Mouse (Mus musculus) lung, postnatal 0 days (tissue): ENCODE data around the gene Scml4. TPM values are rescaled to one million over a fixed set of nuclear protein-coding genes. Genes with fewer than 3 reads are reported as not detected.

Experiments
- ATAC-seq: fragments of 200-750 bp; cut with Nextera tagmentation; 2 replicates; pipeline ENCODE4 v1.8.0; 2017; ENCODE audit warnings: moderate library complexity
- DNase-seq: peaks from one replicate; pipeline ENCODE4 v3.0.0-alpha.2; 2016; ENCODE audit warnings: low spot score
- H3K27ac ChIP-seq: fragments of 300-500 bp; sonication (generic); 2 replicates; pipeline ENCODE4 v1.5.1; 2014; ENCODE audit warnings: antibody characterized with exemption, mild to moderate bottlenecking, low read length, mixed read lengths
- H3K27me3 ChIP-seq: fragments of 300-500 bp; sonication (generic); replicated peaks from 2 replicates; pipeline ENCODE4 v1.6.1; 2014; ENCODE audit warnings: low read length, mixed read lengths; ENCODE audit not compliant: insufficient read depth
- H3K36me3 ChIP-seq: fragments of 300-500 bp; sonication (generic); 2 replicates; pipeline ENCODE4 v1.6.1; 2014; ENCODE audit warnings: low read length, mixed read lengths; ENCODE audit not compliant: insufficient read depth
- H3K4me1 ChIP-seq: fragments of 300-500 bp; sonication (generic); 2 replicates; pipeline ENCODE4 v1.6.1; 2014; ENCODE audit warnings: antibody characterized with exemption, low read depth, low read length, mixed read lengths; ENCODE audit not compliant: insufficient read depth
- H3K4me2 ChIP-seq: fragments of 300-500 bp; sonication (generic); replicated peaks from 2 replicates; pipeline ENCODE4 v1.6.1; 2014; ENCODE audit warnings: low read depth, mild to moderate bottlenecking, low read length, moderate library complexity, mixed read lengths
- H3K4me3 ChIP-seq: fragments of 300-500 bp; sonication (generic); 2 replicates; pipeline ENCODE4 v1.5.1; 2014; ENCODE audit warnings: low read depth, low read length
- H3K9ac ChIP-seq: fragments of 300-500 bp; sonication (generic); replicated peaks from 2 replicates; pipeline ENCODE4 v1.6.1; 2014; ENCODE audit warnings: low read depth, mild to moderate bottlenecking
- H3K9me3 ChIP-seq: fragments of 300-500 bp; sonication (generic); 2 replicates; pipeline ENCODE4 v1.6.1; 2016; ENCODE audit warnings: low read length, mixed read lengths
- CTCF ChIP-seq: IDR thresholded peaks from 2 replicates; pipeline ENCODE4 v1.5.1; 2016; ENCODE audit warnings: antibody characterized with exemption, mild to moderate bottlenecking
- EP300 ChIP-seq: IDR thresholded peaks from 2 replicates; pipeline ENCODE4 v1.6.1; 2016; ENCODE audit warnings: antibody characterized with exemption, mild to moderate bottlenecking, control low read depth
- WGBS: fragments of 180-500 bp; shearing (Covaris S2); extraction: QIAGEN DNeasy Blood & Tissue Kit; methylation state at CpG from one replicate; pipeline ENCODE4 v1.1.7; 2014; 5-methylcytosine and 5-hydroxymethylcytosine counted together
- polyA plus RNA-seq: library from polyadenylated mRNA; unstranded; fragments of >200 nt; fragmentation: Nextera tagmentation; extraction: Ambion mirVana; gene quantifications from 2 replicates; pipeline ENCODE4 v1.2.1, GENCODE M21; 2015

Gene Scml4
- polyA plus RNA-seq, 1 experiment from 2014 or later: 0.13 TPM

- no peak overlapping the region for H3K9ac ChIP-seq
- DNase-seq (no peak), ATAC-seq (no peak)
- no peaks in the 10 kb centered on the region for H3K9me3 ChIP-seq
- WGBS: 65% methylated on average over 5 of the region's 5 CpGs
- no peak overlapping the region for H3K4me2 ChIP-seq
- no peaks in the 10 kb centered on the region for H3K4me1 ChIP-seq
- no peaks in the 10 kb centered on the region for H3K27me3 ChIP-seq
- H3K27ac ChIP-seq: no peak overlapping the region
- no peaks in the 10 kb centered on the region for H3K36me3 ChIP-seq
- no peak for TF ChIP-seq EP300
- no peak for TF ChIP-seq CTCF
- H3K4me3 ChIP-seq: no peak overlapping the region
These were observed 16.0 kb downstream of the Scml4 start for GRCm38 (mm10) chr10:42876172-42876571.

GRCm38 (mm10) chr10:42879269-42879681, 19.1 kb downstream of the Scml4 start:
- no peaks in the 10 kb centered on the region for H3K4me1 ChIP-seq
- ATAC-seq (no peak), DNase-seq (no peak)
- no peak overlapping the region for H3K27ac ChIP-seq
- no peaks in the 10 kb centered on the region for H3K27me3 ChIP-seq
- 44% methylated on average over 5 of the region's 5 CpGs for WGBS
- no peak overlapping the region for H3K4me2 ChIP-seq
- TF ChIP-seq EP300 (no peak), CTCF (no peak)
- H3K4me3 ChIP-seq: no peak overlapping the region
- H3K9me3 ChIP-seq: no peaks in the 10 kb centered on the region
- no peak overlapping the region for H3K9ac ChIP-seq
- no peaks in the 10 kb centered on the region for H3K36me3 ChIP-seq

DNA sequence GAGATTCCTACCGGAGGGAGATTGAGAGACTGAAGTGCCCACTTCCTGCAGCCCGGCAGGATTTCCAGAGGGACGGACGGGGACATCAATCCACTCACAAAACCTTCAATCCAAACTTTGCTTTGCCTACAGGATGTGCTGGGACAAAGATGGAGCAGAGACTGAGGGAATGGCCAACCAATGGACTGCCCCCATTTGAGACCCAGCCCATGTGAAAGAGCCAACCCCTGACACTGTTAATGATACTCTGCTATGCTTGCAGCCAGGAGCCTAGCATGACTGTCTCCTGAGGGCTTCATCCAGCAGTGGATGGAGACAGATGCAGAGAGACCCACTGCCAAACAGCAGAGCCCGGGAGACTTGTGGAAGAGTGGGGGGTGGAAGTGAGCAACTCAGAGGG, 19.5 kb downstream of the Scml4 start:
- WGBS: 31% methylated on average over 5 of the region's 5 CpGs
- Histone ChIP-seq H3K4me2 (no peak overlapping the region), H3K4me3 (no peak overlapping the region), H3K27ac (no peak overlapping the region), H3K9me3 (no peaks in the 10 kb centered on the region), H3K36me3 (no peaks in the 10 kb centered on the region), H3K9ac (no peak overlapping the region), H3K27me3 (no peaks in the 10 kb centered on the region), H3K4me1 (no peaks in the 10 kb centered on the region)
- no peak for DNase-seq
- TF ChIP-seq CTCF (no peak), EP300 (no peak)
- no peak for ATAC-seq

DNA sequence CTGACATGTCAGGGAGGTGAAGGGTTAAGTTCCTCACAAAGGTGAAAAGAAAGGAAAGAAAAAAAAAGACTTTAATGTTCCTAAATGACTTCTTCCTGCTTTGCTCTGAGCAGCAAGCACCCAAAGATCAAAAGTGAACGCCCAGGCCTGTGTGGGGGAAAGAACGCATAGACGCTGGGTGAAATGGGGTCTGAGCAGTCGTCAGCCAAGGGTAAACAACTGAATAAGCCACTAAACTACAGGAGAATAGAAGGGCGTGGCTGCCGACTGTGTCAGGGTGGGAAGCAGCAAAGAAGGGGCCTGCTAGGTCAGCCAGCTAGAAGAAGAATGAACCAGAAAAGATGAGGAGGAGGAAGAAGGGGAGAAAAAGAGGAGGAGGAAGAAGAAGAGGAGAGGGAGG, 26.9 kb downstream of the Scml4 start:
- ATAC-seq: no peak
- no peak overlapping the region for H3K4me3 ChIP-seq
- DNase-seq: no peak
- no peak overlapping the region for H3K9ac ChIP-seq
- H3K9me3 ChIP-seq: no peaks in the 10 kb centered on the region
- H3K4me1 ChIP-seq: no peaks in the 10 kb centered on the region
- TF ChIP-seq EP300 (no peak), CTCF (no peak)
- H3K4me2 ChIP-seq: no peak overlapping the region
- H3K36me3 ChIP-seq: no peaks in the 10 kb centered on the region
- no peak overlapping the region for H3K27ac ChIP-seq
- 9% methylated on average over 6 of the region's 6 CpGs for WGBS
- no peaks in the 10 kb centered on the region for H3K27me3 ChIP-seq

DNA sequence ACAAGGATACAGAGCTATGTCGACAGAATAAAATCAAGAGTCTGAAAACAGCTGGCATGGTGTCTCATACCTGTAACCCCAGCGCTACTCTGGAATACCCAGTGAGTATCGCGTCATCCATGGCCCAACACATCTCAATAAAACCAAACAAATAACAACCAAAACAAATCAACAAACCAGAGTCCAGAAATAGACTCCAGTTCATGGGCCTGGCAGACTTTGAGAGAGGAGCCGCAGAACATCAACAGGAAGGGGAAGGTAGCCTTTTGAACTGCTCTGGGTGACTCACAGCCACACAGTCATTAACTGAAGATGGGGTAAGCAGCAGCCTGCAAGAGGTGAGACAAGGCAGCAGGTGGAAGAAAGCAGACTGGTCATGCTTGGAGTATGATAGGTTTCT, 28.1 kb downstream of the Scml4 start:
- Histone ChIP-seq H3K9me3 (no peaks in the 10 kb centered on the region), H3K9ac (no peak overlapping the region), H3K4me3 (no peak overlapping the region), H3K4me2 (no peak overlapping the region), H3K36me3 (no peaks in the 10 kb centered on the region), H3K27ac (no peak overlapping the region), H3K4me1 (no peaks in the 10 kb centered on the region), H3K27me3 (no peaks in the 10 kb centered on the region)
- no peak for TF ChIP-seq EP300
- TF ChIP-seq CTCF: no peak
- ATAC-seq (no peak), DNase-seq (no peak)
- whole genome bisulfite sequencing: 75% methylated on average over 5 of the region's 5 CpGs

DNA sequence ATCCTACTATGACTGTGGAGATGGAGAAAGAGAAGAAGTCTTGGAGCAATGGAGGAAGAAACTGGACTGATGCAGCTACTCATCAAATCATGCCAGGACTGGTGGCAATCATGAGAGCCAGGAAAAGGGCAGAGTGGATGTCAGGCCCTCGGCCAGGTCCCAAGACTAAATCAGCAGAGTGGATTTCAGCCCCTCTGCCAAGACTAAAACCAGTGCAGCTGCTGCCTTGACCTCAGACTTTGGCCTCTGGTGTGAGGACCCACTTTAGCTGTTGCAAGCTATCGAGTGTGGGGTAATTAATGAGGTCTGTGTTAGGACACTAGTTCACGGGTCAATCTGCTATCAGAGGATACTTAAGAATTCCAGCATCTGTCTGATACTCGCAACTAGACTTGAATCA, 30.2 kb downstream of the Scml4 start:
- no peak overlapping the region for H3K4me3 ChIP-seq
- no peak overlapping the region for H3K9ac ChIP-seq
- no peak for ATAC-seq
- no peaks in the 10 kb centered on the region for H3K27me3 ChIP-seq
- no peak for DNase-seq
- no peak for TF ChIP-seq EP300
- no peak for TF ChIP-seq CTCF
- H3K27ac ChIP-seq: no peak overlapping the region
- H3K4me2 ChIP-seq: no peak overlapping the region
- no peaks in the 10 kb centered on the region for H3K36me3 ChIP-seq
- H3K4me1 ChIP-seq: no peaks in the 10 kb centered on the region
- 44% methylated on average over 4 of the region's 4 CpGs for WGBS
- H3K9me3 ChIP-seq: no peaks in the 10 kb centered on the region

GRCm38 (mm10) chr10:42892250-42892649, 32.1 kb downstream of the Scml4 start:
- no peak for ATAC-seq

More at GRCm38 (mm10) chr10:42892250-42892649, 32.1 kb downstream of the Scml4 start:
- no peak for DNase-seq
- WGBS: 49% methylated on average over 4 of the region's 4 CpGs
- Histone ChIP-seq H3K36me3 (no peaks in the 10 kb centered on the region), H3K9ac (no peak overlapping the region), H3K4me1 (no peaks in the 10 kb centered on the region), H3K27ac (no peak overlapping the region), H3K9me3 (no peaks in the 10 kb centered on the region), H3K4me3 (no peak overlapping the region), H3K27me3 (no peaks in the 10 kb centered on the region), H3K4me2 (no peak overlapping the region)
- TF ChIP-seq CTCF (no peak), EP300 (no peak)
